Mouse (Mus musculus): ENCODE measurements around the gene Acss1.

DNA sequence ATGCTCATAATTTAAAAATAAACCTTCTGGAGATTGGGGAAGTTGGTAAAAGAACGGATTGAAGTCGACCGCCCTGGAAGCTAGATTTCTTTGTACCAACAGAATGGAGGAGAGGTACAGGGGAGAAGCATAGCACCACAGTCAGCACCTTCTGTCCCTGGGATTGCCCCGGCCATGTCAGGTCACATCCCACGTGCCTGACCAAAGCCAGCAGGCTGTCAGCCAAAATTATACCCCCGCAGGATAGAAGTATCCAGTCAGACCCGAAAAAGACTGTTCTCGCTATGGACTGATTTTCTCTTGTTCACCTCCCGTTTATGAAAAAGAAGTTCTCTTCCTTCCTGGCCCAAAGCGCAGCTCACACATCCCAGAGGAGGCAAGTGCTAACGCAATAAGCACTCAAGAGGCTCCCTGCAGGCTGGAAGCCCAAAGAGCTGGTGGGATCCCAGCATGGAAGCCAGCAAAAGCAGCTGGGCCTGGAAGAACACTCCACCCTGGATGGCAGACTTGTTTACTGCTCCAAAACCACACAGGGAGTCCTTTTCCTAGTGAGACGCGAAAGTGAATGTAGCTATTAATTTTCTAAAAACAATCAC is 19.9 kb downstream of the Acss1 start:
- TF ChIP-seq CTCF (IDR thresholded peaks at IDR 0.05; ENCODE audit: extremely low read depth, insufficient read length, insufficient replicate concordance, low read depth, low read length) (no peak), POLR2A (IDR thresholded peaks at IDR 0.05; ENCODE audit: low read depth, low read length) (no peak)
